Mouse (Mus musculus) heart, embryonic 13.5 days (tissue): ENCODE data around the gene Cdc20b. TPM values are rescaled to one million over a fixed set of nuclear protein-coding genes. Genes with fewer than 3 reads are reported as not detected.

Experiments used
- ATAC-seq: fragments of 200-750 bp; cut with Nextera tagmentation; 2 replicates; pipeline ENCODE4 v1.8.0; 2017; ENCODE audit warnings: moderate TSS enrichment; ENCODE audit not compliant: insufficient number of reproducible peaks, low FRiP score, low TSS enrichment; ENCODE audit errors: extremely low read depth
- H3K27ac ChIP-seq: fragments of 300-500 bp; sonication (generic); replicated peaks from 2 replicates; pipeline ENCODE4 v1.5.1; 2015; ENCODE audit warnings: moderate library complexity, mild to moderate bottlenecking, inconsistent platforms
- H3K27me3 ChIP-seq: fragments of 300-500 bp; sonication (generic); replicated peaks from 2 replicates; pipeline ENCODE4 v1.6.1; 2015; ENCODE audit warnings: mild to moderate bottlenecking, inconsistent platforms
- H3K36me3 ChIP-seq: fragments of 300-500 bp; sonication (generic); 2 replicates; pipeline ENCODE4 v1.6.1; 2015; ENCODE audit warnings: mild to moderate bottlenecking, inconsistent platforms
- H3K4me1 ChIP-seq: fragments of 300-500 bp; sonication (generic); 2 replicates; pipeline ENCODE4 v1.6.1; 2015; ENCODE audit warnings: inconsistent platforms
- H3K4me2 ChIP-seq: fragments of 300-500 bp; sonication (generic); 2 replicates; pipeline ENCODE4 v1.6.1; 2015; ENCODE audit warnings: inconsistent platforms, mild to moderate bottlenecking, moderate library complexity
- H3K4me3 ChIP-seq: fragments of 300-500 bp; sonication (generic); 2 replicates; pipeline ENCODE4 v1.5.1; 2015; ENCODE audit warnings: moderate library complexity, mild to moderate bottlenecking, inconsistent platforms
- H3K9ac ChIP-seq: fragments of 300-500 bp; sonication (generic); 2 replicates; pipeline ENCODE4 v1.6.1; 2015; ENCODE audit warnings: inconsistent platforms, mild to moderate bottlenecking, moderate library complexity
- H3K9me3 ChIP-seq: fragments of 300-500 bp; sonication (generic); 2 replicates; pipeline ENCODE4 v1.6.1; 2016; ENCODE audit warnings: inconsistent platforms
- WGBS: fragments of 180-500 bp; shearing (Covaris S2); methylation state at CpG from one replicate; pipeline ENCODE4 v1.1.7; 2015; ENCODE audit warnings: mixed read lengths; 5-methylcytosine and 5-hydroxymethylcytosine counted together
- microRNA counts: library from miRNA; unstranded; fragments of <30 nt; microRNA quantifications from one replicate; lab custom pipeline; 2016
- microRNA-seq: library from miRNA; unstranded; fragments of <30 nt; microRNA quantifications from one replicate; pipeline ENCODE4, GENCODE M21; 2016
- polyA plus RNA-seq: library from polyadenylated mRNA; unstranded; fragments of >200 nt; fragmentation: Nextera tagmentation; extraction: Ambion mirVana; gene quantifications from 2 replicates; pipeline ENCODE4 v1.2.1, GENCODE M21; 2015

Cdc20b gene
- polyA plus RNA-seq, 1 experiment from 2014 or later: not detected

DNA sequence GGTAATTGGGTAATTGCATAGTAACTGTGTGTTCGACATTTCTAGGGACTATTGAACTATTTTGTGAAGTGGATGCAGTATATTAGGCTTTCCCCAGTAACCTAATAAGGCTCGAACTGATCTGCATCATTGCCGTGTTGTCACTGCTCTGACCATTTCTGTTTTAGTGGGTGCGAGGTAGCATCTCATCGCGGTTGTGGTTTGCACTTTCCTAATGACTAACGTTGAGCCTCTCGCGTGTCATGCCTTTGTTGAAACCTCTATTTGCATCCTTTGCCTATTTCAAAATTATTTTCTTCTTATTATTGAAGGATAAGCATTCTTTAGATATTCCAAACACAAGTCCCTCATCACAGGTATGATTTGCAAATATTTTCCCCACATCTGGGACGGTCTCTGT, 69.8 kb downstream of the Cdc20b start:
- H3K4me3 ChIP-seq: no peak overlapping the region
- no peak overlapping the region for H3K4me2 ChIP-seq
- 85% methylated on average over 10 of the region's 10 CpGs for WGBS
- no peaks in the 10 kb centered on the region for H3K36me3 ChIP-seq
- H3K4me1 ChIP-seq: no peaks in the 10 kb centered on the region
- H3K27me3 ChIP-seq: no peaks in the 10 kb centered on the region
- no peak overlapping the region for H3K9ac ChIP-seq
- ATAC-seq: no peak
- no peak overlapping the region for H3K27ac ChIP-seq
- no peaks in the 10 kb centered on the region for H3K9me3 ChIP-seq

DNA sequence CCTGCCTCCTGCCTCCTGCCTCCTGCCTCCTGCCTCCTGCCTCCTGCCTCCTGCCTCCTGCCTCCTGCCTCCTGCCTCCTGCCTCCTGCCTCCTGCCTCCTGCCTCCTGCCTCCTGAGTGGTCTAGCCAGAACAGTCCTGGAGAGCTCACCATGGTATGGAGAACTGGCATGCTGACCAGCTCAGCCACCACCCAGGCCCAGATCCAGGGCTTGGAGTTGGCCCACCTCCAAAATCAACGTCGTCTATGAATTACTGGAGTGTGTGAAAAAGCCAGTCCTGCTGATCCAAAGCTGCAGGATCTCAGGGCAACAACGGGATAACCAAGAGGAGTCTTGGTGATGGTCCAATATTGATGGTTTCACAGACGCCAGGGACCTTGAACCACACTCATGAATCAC, 84.1 kb downstream of the Cdc20b start:
- Histone ChIP-seq H3K4me1 (no peaks in the 10 kb centered on the region), H3K36me3 (no peaks in the 10 kb centered on the region), H3K27me3 (no peaks in the 10 kb centered on the region), H3K4me2 (no peak overlapping the region), H3K4me3 (no peak overlapping the region), H3K9me3 (no peaks in the 10 kb centered on the region), H3K9ac (no peak overlapping the region), H3K27ac (no peak overlapping the region)
- WGBS: 54% methylated on average over 4 of the region's 4 CpGs
- no peak for ATAC-seq

DNA sequence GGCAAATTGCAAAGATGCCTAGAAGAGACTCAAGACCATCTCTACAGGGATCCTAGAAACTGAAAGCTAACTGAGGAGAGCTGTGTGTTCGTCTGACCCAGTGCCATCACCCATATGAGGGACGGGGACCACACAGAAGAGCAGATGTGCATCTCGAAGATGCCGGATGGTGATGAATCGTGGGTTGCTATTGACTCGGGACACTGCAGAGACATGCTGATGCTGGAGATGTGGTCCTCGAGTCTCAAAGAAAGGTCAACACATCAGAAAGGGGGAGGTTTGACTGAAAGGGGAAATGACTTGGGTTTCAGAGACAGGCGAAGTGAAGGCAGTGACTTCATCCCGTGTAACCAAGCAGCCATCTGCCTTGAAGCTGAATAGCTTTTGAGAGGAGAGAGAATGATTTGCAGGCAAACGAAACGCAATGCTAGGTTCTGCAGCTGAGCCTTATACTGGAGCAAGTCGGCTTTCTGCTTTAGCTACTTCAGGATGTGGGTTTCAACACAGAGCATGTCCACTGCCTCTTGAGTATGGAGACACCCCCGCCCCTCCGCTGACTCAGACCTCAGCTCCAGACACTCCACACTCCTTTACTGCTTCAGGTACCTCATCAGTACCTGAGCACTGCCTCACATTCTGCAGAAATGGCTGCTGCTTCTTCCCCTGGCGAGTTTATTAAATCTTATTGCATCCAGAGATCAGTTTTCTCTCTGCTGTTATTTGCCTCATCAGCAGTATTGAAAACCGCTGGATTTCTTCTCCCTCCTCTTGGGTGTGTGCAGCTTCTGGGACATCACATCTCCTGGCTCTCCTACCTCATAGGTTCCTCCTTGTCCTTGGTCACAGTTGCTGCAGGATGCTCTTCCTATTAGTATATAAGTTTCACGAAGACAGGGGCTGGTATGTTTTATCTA, 85.7 kb downstream of the Cdc20b start:
- Histone ChIP-seq H3K36me3 (no peaks in the 10 kb centered on the region), H3K4me2 (no peak overlapping the region), H3K4me1 (no peaks in the 10 kb centered on the region), H3K27ac (no peak overlapping the region), H3K4me3 (no peak overlapping the region), H3K27me3 (no peaks in the 10 kb centered on the region), H3K9me3 (no peaks in the 10 kb centered on the region), H3K9ac (no peak overlapping the region)
- 77% methylated on average over 17 of the region's 17 CpGs for WGBS
- no peak for ATAC-seq

DNA sequence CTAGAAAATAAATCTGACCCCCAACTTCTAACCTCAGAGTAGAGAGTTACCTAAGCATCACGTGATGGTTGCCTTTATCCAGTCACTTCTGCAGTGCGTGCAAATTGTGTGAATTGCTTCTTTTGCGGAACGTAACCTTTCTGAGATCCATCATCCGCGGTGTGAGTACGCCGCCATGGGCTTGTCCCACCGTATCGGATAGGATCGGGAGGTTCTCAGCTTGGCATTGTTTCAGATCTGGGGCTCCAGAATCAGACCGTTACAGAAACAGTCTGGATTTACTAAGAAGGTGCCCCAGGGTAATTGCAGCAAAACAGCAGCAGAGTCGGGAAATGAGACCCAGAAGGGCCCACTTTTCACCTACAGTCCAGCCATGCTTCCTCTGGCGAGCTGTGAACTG, 86.4 kb downstream of the Cdc20b start:
- no peak overlapping the region for H3K4me2 ChIP-seq

DNA sequence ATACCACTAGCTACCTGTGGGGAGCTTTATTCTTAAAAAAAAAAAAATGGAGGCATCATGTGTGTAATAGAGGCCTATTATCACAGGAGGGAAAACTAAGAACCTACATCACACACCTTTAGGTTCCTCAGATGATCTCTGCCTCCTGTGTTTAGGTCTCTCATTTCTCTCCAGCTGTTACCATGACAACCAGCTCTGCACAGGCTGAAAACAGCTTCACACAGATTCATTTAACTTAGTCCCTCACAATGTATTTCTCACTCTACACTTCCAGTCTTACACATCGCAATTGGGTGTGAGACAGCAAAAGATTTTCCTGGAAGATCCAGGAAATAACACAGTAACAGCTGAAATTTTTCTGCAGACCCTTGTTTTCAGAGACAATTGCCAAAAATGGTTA, 95.1 kb downstream of the Cdc20b start:
- Histone ChIP-seq H3K9me3 (no peaks in the 10 kb centered on the region), H3K4me1 (no peaks in the 10 kb centered on the region), H3K4me2 (no peak overlapping the region), H3K4me3 (no peak overlapping the region), H3K9ac (no peak overlapping the region), H3K36me3 (no peaks in the 10 kb centered on the region), H3K27me3 (no peaks in the 10 kb centered on the region), H3K27ac (no peak overlapping the region)
- 83% methylated on average over 1 of the region's 1 CpGs for WGBS
- ATAC-seq: no peak

More for the DNA sequence above, 86.4 kb downstream of the Cdc20b start:
- 85% methylated on average over 14 of the region's 14 CpGs for WGBS
- H3K9ac ChIP-seq: no peak overlapping the region
- H3K27ac ChIP-seq: no peak overlapping the region
- no peaks in the 10 kb centered on the region for H3K36me3 ChIP-seq
- no peaks in the 10 kb centered on the region for H3K27me3 ChIP-seq
- ATAC-seq: no peak
- no peaks in the 10 kb centered on the region for H3K9me3 ChIP-seq
- H3K4me1 ChIP-seq: no peaks in the 10 kb centered on the region
- no peak overlapping the region for H3K4me3 ChIP-seq

DNA sequence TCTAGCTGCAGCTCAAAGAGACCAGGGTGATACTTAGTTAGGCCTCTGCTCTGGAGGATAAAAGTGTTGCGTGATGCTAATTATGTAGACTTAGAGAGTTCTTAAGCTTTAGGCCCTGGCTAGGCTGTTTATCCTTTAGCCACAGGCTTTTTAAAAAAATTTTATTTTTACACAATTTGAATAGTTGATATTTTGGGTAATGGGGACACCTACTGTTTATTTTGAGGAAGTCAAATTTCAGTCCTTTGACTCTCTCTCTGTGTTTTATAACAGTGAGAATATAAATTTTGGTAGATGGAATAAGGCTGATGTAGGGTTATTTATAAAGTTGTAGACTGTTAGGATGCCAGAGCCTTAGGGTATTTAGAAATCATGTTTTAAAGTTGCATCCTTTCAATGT, 104.7 kb downstream of the Cdc20b start:
- Histone ChIP-seq H3K27ac (no peak overlapping the region), H3K36me3 (no peaks in the 10 kb centered on the region), H3K9me3 (no peaks in the 10 kb centered on the region), H3K9ac (no peak overlapping the region), H3K4me3 (no peak overlapping the region), H3K27me3 (no peaks in the 10 kb centered on the region), H3K4me2 (no peak overlapping the region), H3K4me1 (no peaks in the 10 kb centered on the region)
- 81% methylated on average over 1 of the region's 1 CpGs for WGBS
- no peak for ATAC-seq

MicroRNA genes within 50 kb of the gene (microRNA counts, 519-probe panel; counts per million panel counts)
- 209 counts per million, percentile 61 among the panel's probes with 10 or more counts for microRNA mmu-miR-449a (lab: Ali Mortazavi, UCI)
- microRNA mmu-miR-449b (lab: Ali Mortazavi, UCI): 209 counts per million, percentile 61 among the panel's probes with 10 or more counts
- microRNA mmu-miR-449c (lab: Ali Mortazavi, UCI): 209 counts per million, percentile 61 among the panel's probes with 10 or more counts

Small RNAs within 50 kb of the gene (microRNA-seq; reads per million reads assigned to microRNA genes)
- gene Mir449a (25.5 reads per million, percentile 38 among the genes with 10 or more reads in this experiment), gene Mir449b (not detected), gene Mir449c (not detected)

Other genes with a start within 250 kb of the Cdc20b start
- gene Plpp1, start 234.3 kb upstream of the Cdc20b start, polyA plus RNA-seq: 49.9 and 54.1 TPM in 2 replicates
- gene Mtrex, start 107.7 kb upstream of the Cdc20b start, polyA plus RNA-seq: 42.2 and 43.6 TPM in 2 replicates
- 13.1 and 15.7 TPM in 2 replicates for gene Dhx29, start 107.7 kb upstream of the Cdc20b start, polyA plus RNA-seq
- 0.20 and 0.24 TPM in 2 replicates for gene Ccno, start 47.3 kb upstream of the Cdc20b start, polyA plus RNA-seq
- gene Mcidas, start 41.3 kb upstream of the Cdc20b start, polyA plus RNA-seq: not detected in 2 replicates
- gene Gpx8, start 11.3 kb downstream of the Cdc20b start, polyA plus RNA-seq: 134 and 143 TPM in 2 replicates
- gene Gzma, start 65.9 kb downstream of the Cdc20b start, polyA plus RNA-seq: 0.62 and 4.2 TPM in 2 replicates
- gene Esm1, start 174.5 kb downstream of the Cdc20b start, polyA plus RNA-seq: 1.4 and 1.5 TPM in 2 replicates
- not detected in 2 replicates for gene Gzmk, start 190.8 kb downstream of the Cdc20b start, polyA plus RNA-seq